Mouse (Mus musculus) urinary bladder, postnatal 36 days (tissue): Measurements from ENCODE around the gene Tm9sf3.

Source experiments
- DNase-seq, 2 experiments: peaks; one replicate each; pipeline ENCODE4 v3.0.0; 2022; ENCODE audit warnings: low spot score in 2 of 2, mixed read lengths in 1 of 2

Gene Tm9sf3

DNA sequence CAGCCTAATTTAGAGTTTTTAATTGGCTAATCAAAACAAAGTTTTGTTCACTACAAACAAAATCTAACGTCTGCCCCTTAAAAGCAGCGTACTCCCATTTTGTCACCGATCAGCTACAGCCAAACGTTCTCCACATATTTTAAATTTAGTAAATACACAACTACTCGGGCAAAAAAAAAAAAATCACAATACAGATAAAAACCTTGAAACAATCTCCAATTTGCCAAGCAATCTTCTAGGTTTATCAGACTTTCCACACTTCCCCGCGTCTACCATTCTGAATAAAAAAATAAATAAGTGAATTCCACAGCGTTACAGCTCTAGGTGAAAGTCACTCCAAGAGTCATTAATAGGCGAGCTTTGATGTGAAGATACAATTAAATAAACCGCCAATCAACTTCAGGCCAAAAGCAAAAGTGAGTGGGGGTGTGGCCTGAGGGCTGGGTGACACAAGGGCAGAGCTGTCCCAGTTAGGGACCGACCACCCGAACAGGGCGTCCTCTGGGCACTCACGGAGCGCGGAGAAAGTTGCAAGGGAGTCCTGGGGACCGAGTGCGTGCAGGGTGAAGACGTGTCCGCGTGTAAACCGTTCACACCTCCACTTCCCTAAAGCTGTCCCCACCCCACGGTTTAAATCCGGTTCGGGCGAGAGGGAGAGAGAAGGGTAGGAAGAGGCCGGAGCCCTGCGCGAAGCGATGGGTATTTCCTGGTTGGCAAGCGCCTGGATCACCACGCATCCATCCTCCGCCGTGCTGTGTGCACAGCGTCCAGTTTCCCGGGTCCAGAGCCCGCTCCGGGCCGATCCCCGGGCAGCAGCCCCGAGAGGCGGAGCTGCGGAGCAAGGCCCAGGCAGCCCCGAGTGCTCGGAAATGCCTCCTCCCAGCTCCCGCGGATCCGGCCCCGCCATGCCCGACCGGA, 826 bp downstream of the Tm9sf3 start:
- peak; percentile 55 to 63 for DNase-seq

DNA sequence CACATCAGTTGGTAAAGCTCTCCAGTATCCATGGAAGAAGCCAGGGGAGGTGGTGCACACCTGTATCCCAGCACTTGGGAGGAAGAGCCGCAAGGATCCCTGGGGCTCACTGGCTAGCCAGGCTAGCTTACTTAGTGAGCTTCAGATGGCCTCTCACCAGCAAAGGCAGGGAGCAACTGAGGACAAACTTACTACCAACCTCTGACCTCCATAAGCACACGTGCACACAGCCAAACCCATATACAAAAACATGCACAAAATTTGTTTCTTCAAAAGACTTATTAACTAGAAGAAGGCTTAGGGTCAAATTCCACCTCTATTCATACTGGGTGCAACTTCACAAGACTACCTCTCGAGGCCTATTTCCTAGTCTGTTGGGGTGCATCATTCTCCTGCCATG, 3.1 kb downstream of the Tm9sf3 start:
- DNase-seq: no peak

GRCm38 (mm10) chr19:41259256-41259655, 4.5 kb downstream of the Tm9sf3 start:
- DNase-seq: no peak

DNA sequence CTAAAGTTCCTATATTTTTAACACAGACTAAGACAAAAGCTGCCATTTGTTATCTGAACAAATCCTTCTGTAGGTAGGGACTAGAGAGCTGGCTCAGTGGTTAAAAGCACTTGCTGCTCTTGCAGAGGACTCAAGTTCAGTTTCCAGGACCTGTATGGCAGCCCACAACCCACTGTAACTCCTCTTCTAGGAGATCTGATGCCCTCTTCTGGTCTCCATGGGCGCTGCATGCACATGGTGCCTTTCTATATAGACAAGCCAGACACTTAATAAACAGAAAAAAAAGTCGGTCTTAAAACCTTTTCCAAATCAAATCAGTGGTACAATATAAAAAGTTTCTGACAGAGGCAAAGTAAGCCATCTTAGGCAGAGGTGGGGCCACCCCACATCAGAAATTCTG, 5.1 kb downstream of the Tm9sf3 start:
- DNase-seq: no peak

DNA sequence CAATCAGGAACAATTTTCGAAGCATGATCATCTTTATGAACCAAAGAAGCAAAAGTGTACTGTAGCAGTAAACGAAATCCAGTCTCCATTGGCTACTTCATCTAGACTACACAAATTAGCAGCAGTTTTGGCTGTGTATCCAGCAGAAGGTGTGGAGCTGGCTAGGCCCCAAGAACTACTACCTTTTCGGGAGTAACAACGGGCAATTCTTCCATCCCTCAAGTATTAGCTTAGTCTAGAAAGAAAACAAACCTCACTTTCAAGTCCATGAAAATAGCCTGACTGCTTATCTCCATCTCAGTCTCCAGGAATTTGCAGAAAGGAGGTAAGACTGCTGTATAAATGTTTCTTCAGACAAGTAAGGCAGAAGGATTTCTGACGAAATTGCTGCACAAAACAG, 9.2 kb downstream of the Tm9sf3 start:
- no peak for DNase-seq

DNA sequence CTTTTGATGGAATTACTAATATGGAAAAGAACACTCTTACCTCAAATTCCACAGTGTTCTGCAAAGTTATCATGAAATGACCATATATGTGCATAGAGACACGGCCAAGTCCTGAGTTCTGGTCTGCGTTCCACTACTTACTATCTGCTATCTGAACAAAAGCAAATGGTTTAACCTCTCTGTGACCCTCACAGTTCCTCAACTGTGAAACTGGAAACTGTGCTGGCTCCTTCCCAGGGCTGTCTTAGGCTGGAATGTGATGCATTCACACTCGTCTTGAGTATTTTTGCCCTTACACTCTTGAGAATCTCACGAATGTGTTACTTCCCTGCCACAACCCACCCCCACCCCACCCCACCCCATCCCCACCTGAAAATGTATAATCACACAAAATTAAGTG, 14.8 kb downstream of the Tm9sf3 start:
- no peak for DNase-seq

GRCm38 (mm10) chr19:41248271-41248670, 15.5 kb downstream of the Tm9sf3 start:
- DNase-seq: no peak

DNA sequence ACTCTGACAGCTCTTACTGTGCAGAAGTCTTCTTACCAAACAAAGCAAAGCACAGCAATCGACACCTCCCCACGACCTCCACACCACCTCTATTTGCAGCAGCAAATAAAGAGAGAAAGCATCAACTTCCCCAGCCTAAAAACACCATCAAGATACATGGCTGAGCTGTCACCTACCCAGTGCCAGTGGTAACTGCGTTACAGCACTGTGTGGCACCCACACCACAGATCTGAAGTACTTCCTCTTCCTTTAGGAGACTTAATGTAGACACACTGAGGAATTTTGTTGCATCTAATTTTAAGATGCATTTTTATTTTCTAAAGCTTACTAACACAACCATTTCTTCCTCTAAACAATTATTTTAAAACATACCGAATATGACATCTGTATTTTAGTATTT, 17.5 kb downstream of the Tm9sf3 start:
- no peak for DNase-seq

DNA sequence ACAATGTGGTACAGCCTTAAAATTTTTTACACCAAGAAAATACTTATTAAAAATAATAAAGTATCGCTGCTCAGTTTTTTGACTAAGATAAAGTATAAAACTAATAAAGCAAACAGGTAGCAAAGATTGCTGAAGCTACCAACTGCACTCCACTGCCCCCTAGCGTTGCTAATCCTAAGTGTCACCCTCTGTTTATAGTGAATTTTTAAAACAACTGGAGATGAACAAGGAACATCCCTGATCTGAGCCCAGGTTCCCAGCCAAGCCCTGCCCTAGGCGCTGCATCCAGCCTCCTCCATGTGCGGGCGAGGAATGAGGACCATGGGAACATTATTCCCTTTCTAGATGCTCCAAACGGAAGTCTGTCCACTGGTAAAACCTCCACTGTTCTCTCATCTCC, 19.2 kb downstream of the Tm9sf3 start:
- DNase-seq: peak; percentile 17 to 38

DNA sequence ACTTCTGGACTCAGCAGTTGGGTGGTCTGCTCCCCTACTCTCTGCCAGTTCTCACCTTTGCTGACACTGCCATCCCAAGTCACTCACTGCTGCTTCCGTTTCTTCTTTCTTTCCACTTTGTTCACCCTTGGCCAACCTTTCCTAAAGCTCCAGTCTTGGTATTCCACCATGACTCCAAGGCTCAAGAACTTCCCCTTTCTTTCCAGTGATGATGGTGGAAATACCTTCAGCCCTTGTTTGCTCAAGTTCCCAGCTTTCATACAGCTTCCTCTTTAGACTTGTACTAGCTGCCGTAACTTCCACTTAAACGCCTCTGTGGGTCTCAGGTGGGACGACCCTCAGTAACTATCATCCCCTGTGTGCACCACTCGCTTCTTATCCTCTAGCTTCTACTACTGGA, 21.8 kb downstream of the Tm9sf3 start:
- DNase-seq: no peak

DNA sequence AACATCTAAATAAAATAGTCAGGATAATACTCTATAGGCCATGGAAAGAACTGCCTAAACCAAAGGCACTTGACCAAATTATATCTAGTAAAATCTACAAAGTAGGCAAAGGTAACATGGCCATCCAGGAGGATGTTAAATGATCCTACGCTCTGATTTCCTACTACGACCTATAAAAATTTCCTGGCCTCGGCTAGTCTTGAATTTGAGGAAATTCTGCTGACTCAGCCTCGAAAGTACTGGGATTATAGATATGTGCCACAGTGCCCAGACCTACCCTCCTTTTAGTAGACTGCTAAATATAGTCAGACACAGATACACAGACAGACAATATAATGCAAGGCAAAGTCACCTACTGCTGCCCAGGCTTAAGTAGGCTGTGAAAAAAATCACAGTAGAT, 30.1 kb downstream of the Tm9sf3 start:
- no peak for DNase-seq

DNA sequence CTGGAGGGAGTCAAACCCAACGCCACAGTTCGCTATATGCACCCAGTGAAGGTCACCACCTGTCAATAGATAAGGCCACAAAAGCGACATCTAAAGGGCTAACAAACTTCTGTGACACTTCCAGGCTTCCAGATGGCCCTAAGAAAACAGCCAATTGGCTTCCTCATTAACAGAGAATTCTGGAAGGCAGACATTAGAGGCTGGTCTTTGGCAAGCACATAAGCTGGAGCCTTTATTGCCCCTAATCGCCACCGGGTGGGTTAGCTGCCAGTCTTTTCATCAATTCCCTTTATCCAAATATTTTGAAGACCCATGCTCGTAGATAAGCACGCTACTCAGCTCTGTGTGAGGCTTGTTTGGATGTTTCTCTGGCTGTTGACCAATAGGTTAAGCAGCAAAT, 55.5 kb downstream of the Tm9sf3 start:
- DNase-seq: no peak

GRCm38 (mm10) chr19:41206811-41207344, 56.9 kb downstream of the Tm9sf3 start, which contains the start of gene Tll2:
TSS of gene Tll2 (minus strand) at chr19:41206835.
- DNase-seq: peak; percentile 10 to 31

- DNase-seq: no peak
Measured at GRCm38 (mm10) chr19:41206041-41206810, 57.6 kb downstream of the Tm9sf3 start.

DNA sequence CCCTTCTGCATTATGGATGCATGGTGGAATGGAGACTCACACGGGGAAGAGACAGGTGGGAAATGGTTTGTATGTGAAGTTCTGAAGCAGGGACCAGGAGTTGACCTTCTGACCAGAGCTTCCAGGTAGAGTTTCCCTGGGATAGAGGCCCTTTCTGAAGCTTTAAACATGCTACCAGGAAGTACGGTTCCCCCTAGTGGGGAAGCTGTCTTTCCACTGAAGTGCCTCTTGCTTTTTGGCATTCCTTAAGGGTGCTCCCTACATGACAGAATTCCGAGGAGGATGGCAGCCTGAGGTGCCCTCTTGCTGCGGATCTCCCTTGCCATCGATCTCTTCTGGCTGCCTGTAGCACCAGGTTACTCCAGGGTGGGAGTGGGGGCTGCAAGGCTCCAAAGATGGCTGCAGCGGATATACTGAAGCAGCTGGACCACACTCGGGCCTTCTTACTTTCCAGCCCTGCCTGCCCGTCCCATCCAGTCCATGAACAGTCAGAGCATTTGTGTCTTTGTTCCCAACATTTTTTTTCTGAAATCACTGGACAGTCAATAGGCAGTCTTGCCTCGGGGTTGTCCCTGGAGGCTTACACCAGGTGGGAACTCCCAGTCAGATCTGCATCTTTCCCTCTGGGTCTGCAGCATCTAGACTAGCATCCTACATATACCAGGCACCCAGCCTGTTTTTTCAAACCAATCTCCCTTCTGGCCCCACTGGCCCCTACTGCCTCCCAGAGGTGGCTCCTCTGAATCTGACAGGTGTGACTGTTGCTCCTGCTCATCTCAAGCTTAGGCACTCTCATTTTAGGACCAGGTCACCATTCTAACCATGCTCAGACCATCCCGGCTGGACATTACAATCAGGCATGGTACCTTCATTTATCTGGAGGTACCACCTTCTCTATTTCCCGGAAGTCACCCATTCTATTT, 59.4 kb downstream of the Tm9sf3 start:
- DNase-seq: no peak

GRCm38 (mm10) chr19:41197606-41198005, 66.2 kb downstream of the Tm9sf3 start:
- no peak for DNase-seq

GRCm38 (mm10) chr19:41193379-41193778, 70.4 kb downstream of the Tm9sf3 start:
- no peak for DNase-seq

DNA sequence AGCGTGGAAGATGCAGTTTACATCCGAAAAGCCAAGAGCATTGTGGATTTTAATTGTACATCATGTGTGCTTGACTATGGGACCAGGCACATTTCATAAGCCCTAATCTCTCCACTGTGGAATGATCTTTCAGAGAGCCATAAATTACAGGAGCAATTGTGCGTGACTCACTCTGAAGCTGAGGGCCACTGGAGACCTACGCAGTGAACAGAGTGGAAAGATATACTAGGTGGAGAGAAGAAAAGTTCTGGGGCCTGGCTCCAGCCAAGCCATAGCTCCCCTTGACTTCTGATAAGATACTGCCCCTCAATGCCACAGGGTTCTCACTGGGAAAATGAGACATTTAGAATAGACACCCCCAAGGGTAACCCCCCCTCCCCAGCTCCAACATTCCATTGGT, 70.8 kb downstream of the Tm9sf3 start:
- DNase-seq: no peak

- DNase-seq: no peak
Measured at GRCm38 (mm10) chr19:41191724-41192123, 72.1 kb downstream of the Tm9sf3 start.

DNA sequence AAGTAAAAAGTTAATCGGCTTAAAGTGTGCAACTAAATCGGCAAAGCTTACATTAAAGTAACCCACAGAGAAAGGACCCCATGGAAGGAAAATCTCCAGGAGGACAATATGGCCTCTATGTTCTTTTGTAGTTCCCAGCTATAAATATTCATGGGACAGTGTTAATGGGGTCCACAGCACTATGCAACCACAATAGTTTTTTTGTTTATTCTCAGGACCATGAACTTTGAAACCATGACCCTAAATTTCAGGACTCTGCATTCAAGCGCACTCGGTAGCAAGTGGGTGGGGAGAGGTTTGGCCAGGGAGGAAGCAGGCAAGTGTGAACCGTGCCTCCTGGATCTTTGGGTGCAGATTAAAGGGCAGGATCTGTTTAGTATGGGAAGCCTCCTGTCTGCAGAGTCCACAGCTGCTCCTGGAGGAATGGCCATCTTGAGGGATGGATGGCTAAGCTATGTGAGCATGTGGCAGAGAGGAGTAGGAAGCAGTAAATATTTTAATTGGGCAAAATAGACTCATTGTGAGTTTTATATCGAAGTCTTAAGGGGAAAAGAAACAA, 72.8 kb downstream of the Tm9sf3 start:
- no peak for DNase-seq

DNA sequence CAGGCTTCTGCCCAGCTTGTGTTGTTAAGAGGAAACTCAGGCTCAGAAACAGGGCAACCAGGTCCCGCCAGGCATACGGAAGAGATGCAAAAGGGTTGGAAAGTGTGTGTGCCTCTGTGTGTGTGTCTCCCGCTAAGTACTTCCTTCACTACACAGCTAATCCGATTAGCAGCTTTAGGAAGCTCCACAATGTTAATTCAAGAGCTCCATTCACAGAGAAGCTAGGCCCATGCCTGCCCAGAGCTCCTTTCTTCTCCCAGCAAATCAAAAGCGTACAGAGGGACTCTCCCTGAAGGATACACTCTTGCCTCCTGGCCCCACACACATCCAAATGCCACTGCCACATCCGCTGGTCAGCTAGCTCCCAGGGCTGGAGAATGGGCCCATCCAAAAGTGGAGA, 86.5 kb downstream of the Tm9sf3 start:
- no peak for DNase-seq
